Mouse (Mus musculus): ENCODE measurements around the gene Lclat1.
"Not testable (repeated sequence)": the region's sequence is repeated elsewhere in the genome, so short reads cannot be mapped to it uniquely, and the experiment has no call there.

The Lclat1 gene

GRCm38 (mm10) chr17:73142445-73142844 lies 34.7 kb downstream of the Lclat1 start:
- no peak for DNase-seq

DNA sequence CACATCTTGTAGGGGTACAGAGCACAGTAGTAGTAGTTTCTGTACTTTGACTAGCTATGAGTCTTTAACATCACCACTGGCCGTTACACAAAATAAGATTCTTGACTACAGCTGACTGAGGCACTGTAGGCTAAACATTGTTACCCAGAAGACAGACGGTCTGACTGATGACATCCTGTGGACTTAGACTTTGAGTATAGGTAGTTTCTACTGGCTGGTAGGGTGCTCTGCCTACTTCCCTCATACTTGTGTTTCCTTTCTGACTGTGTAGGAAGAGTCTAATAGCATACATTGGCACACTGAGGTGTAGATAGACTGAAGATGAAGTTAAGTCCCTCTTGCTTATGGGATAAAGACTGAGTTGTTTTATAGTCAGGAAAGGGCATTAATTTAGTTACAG lies 37.6 kb downstream of the Lclat1 start:
- no peak for DNase-seq

DNA sequence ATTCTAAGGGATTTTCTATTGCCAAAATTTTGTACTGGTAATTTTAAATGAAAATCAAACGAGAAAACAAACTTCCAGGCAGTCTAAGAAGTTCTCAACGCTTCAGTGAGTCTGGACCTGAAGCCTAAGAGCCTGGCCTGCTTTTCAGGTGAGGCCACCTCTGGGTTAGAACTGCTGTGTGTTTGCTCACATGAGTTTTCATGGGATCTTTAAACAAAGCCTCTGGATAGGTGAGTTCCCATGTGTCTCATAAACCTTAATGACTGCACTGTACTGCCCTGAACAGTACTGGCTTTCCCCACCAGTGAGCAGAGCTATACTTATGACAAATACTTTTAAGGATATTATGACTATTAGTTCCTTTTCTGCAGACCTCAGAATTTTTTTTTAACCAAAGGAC lies 40.8 kb downstream of the Lclat1 start:
- no peak for DNase-seq

DNA sequence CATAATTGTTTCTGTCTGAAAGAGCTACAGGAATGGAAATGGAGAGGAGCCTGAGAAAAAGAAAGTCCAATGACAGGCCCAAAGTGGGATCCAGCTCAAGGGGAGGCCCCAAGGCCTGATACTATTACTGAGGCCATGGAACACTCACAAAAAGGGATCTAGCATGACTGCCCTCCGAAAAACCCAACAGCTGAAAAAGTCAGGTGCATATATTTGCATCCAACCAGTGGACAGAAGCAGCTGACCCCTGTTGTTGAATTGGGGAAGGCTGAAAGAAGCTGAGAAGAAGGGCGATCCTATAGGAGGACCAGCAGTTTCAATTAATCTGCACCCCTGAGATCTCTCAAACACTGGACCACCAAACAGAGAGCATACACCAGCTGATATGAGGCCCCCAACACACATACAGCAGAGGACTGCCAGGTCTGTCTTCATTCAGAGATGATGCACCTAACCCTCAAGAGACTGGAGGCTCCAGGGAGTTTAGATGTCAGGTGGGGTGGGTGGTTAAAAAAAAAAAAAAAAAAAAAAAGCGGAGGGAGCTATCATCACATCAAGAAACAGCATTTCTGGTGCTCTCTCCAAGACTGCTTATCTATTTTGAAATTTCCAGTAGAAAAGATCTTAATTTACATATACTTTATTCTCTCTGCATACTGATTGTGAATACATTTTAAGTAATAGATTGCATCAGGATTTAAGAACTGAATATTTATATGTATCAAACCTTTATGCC lies 45.2 kb downstream of the Lclat1 start:
- DNase-seq = not testable (repeated sequence)

GRCm38 (mm10) chr17:73153672-73154071 lies 45.9 kb downstream of the Lclat1 start:
- DNase-seq = no peak

GRCm38 (mm10) chr17:73156606-73157005 lies 48.8 kb downstream of the Lclat1 start:
- no peak for DNase-seq

- peak; percentile 24 for DNase-seq
These were observed 54.0 kb downstream of the Lclat1 start for GRCm38 (mm10) chr17:73161795-73162194.

GRCm38 (mm10) chr17:73162445-73163208 lies 54.8 kb downstream of the Lclat1 start:
- DNase-seq = peak; percentile 66

DNA sequence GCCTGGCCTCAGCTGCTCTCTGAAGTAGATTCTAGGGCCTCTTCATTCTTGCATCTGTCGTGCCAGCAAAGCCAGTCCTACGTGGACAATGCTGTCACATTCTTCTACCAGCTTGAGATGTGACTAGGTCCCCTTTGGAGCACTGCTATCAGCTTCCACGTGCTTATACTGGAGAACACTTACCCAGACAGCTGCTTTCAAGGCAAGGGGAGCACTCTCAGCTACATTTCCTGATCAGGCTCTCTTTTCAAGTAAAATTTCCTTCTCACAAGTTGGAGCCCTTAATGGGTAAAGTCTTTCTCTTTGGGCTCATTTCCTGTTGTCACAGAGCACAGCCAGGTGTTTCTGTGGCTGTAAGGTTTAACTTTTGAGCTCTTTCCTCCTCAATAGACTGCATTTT lies 55.8 kb downstream of the Lclat1 start:
- DNase-seq = peak; percentile 41

DNA sequence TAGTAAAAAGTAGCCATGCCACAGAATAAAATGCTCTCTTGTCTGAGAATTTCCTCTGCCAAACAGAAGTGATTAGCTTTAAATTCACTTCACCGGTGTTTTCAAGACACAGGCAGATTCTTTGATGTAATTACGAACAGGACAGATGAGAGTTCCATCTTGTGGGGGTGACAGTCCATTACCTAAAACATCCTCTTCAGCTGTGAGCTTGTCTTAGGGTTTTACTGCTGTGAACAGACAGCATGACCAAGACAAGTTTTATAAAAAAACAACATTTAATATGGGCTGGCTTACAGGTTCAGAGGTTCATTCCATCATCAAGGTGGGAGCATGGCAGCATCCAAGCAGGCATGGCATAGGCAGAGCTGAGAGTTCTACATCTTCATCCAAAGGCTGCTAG lies 56.3 kb downstream of the Lclat1 start:
- DNase-seq = peak; percentile 20

DNA sequence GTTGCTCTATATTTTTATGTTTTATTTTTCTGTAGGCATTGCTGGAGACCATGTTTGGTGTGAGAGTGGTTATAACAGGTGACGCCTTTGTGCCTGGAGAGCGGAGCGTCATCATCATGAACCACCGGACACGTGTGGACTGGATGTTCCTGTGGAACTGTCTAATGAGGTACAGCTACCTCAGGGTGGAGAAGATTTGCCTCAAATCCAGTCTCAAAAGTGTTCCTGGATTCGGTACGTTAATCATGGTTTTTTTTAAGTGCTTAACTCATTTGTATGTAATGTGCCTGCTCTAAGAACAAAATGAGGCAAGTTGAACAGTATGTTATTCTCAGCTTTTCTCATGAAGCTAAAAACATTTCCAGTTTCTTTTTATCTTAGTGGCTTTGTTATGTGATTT lies 61.7 kb downstream of the Lclat1 start:
- no peak for DNase-seq

DNA sequence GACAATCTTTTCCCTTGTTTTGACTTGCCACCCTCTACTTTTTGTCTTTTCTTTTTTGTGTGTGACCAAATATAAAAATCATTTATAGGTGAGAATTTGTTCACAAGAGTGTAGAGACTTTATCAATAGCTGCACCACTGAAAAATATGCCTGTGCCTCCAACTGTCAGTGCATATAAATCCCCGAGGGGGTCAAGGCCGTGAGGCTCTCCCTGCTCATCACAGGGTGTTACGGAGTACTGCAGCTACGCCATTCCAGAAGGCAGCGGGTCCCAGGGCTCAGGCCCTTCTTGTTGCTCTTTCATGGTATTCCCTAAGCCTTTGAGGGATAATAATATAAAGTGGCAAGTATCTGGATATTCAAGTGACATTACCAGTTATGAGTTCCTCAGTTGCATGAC lies 62.4 kb downstream of the Lclat1 start:
- no peak for DNase-seq

DNA sequence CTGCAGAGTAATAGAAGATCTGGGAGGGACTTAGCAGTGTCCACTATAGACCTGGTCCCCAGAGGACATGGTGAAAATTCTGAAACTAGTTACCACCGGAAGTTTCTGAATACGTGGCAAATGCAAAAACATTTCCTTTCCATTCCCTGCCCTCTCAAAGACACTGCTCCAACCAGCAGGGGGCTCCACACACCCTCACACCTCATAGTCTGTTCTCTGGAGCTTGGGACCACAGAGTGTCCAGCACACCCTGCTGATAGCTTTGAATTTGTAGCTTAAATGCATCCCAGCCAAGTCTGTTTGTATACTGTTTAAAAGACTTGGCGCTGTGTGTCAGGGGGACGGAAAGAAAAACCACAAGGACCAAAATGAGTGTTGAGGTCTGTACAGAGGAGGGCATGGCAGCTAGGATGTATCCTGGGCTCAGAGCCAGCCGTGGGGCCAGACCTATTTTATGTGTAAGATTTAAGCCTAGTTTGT lies 66.3 kb downstream of the Lclat1 start:
- peak; percentile 86 for DNase-seq

DNA sequence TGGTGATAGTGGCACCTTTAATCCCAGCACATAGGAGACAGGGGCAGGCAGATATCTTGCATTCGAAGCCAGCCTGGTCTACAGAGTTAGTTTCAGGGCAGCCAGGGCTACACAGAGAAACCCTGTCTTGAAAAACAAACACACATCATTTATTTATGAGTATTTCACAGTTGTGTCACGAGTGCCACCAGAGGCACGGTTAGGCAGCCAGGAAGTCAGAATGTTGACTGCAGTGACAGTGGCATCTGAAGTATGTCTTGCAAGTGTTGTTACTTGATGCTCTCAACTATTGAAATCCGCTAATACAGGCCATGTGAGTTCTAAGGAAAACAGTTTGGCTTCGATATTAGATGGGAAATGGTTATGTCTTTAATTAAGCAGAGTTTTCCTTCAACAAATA lies 67.9 kb downstream of the Lclat1 start:
- DNase-seq = no peak

DNA sequence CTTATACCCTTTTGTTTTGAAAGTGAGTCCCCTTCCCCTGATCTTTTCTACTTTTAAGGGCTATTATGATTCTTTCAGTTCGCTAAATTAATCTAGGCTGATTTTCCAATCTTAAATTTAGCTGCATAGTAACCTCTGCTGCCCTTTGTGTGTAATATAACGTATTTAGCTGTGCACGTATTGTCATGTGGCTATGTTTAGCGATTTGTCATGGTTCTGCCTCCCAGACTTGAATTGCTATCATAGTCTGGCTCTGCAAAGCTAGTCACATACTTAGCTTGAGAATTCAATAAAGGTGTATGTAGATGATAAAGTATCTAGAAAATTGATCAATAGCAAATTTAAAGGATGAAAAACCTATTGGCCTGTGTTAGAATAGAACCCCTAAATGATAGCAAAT lies 69.3 kb downstream of the Lclat1 start:
- DNase-seq = no peak

DNA sequence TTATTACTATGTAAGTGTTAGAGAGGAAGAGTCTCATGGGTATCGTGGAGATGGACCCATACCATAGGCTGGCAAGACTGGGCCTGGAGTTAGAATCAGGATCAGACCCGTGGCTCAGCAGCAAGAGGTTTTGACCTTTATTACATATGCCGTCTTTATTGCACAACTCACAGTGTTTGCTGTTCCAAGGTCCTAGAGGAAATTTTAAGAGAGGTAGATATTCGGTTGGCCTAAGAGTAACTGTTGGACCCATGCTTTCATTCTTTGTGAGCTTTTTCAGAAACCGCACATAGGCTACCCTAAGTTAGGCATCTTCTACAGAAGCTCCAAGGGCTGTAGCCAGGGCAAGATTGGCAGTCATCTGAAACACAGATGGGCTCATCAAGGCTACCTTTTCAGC lies 79.1 kb downstream of the Lclat1 start:
- DNase-seq = no peak

GRCm38 (mm10) chr17:73194146-73194545 lies 86.4 kb downstream of the Lclat1 start:
- DNase-seq = no peak

DNA sequence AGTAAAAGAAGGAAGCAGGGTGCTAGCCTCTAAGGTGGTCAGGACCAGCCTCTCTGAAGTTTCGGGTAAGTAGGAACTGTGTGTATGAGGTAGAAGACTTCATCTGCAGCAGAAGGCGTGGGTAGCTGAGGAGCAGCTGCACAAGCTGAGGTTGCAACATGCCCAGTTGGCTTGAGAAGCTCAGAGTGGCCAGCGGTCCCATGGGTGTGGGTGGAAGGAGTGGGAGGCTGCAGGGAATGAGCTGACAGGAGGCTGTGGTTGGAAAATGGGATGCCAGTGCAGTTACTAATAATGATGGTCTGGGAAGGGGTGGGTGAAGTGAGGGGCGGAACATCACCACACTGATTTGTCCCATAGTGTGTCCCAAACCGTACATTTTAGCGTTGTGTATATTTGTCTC lies 86.8 kb downstream of the Lclat1 start:
- no peak for DNase-seq

GRCm38 (mm10) chr17:73195074-73195723 lies 87.4 kb downstream of the Lclat1 start:
- no peak for DNase-seq

- peak; percentile 85 for DNase-seq
These were observed 88.4 kb downstream of the Lclat1 start for GRCm38 (mm10) chr17:73196139-73196538.

DNA sequence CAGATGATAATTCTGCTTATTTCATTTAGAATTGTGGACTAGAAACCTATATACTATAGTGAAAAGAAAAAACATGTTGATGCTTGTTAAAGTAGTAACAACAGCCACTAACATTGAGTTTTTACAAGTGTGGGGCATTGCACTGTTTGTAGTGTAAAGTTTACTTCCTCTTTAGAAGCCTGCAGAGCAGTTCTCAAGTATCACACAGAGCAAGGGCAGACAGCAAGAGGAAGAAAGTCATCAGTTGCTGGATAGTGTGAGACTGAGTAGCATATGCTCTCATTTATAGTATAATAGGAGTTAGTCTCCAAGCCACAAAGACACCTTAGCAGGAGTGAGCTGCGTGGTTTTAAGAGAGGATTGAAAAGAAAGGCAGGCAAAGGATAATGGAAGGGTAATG lies 89.9 kb downstream of the Lclat1 start:
- no peak for DNase-seq

GRCm38 (mm10) chr17:73199387-73199786 lies 91.6 kb downstream of the Lclat1 start:
- no peak for DNase-seq

DNA sequence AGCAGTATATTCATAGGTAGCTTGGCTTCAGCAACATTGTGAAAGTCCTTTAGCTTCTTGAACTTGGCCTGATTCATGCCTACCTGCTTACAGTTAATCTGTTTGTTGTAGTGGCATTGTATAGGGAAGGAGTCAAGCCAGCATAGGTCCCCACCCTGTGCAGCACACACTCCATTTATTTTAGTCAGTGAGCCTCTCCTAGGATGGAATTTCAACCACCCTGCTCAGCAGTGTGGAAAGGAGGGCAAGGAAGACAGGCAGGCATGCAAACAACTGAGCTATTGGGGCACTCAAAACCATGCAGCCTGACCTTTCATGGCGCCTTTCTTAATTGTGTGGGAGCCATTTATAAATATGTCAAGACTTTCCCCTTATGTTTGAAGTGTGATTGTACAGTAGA lies 92.6 kb downstream of the Lclat1 start:
- DNase-seq = no peak

Measured in thymus, postnatal 4 days (tissue).